Mouse (Mus musculus) adrenal gland, adult 8-10 months (tissue): ENCODE results near the gene Sod2. TPM values are rescaled to one million over a fixed set of nuclear protein-coding genes. Genes with fewer than 3 reads are reported as not detected.
"Not testable (repeated sequence)": the region's sequence is repeated elsewhere in the genome, so short reads cannot be mapped to it uniquely, and the experiment has no call there.

Source experiments
- DNase-seq: peaks from one replicate; pipeline ENCODE4 v3.0.0; 2022
- total RNA-seq, 4 experiments: library from RNA; stranded (reverse); gene quantifications; 2 replicates each; pipeline ENCODE4 v1.2.4; 2022

Gene Sod2
- total RNA-seq, 4 experiments from 2014 or later: 251 to 373 (median 320) TPM

DNA sequence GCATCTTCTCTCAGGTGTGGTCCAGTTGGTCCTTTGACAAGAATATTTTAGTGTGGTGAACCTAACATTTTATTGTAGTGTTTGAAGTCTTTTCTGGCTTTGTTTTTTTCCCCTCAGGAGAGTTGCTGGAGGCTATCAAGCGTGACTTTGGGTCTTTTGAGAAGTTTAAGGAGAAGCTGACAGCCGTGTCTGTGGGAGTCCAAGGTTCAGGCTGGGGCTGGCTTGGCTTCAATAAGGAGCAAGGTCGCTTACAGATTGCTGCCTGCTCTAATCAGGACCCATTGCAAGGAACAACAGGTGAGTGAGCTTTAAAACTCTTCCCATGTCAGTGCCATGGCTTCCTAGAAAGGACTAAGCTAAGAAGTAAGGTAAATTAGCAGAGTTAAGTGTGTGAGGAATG, 6.7 kb downstream of the Sod2 start:
- DNase-seq: no peak

DNA sequence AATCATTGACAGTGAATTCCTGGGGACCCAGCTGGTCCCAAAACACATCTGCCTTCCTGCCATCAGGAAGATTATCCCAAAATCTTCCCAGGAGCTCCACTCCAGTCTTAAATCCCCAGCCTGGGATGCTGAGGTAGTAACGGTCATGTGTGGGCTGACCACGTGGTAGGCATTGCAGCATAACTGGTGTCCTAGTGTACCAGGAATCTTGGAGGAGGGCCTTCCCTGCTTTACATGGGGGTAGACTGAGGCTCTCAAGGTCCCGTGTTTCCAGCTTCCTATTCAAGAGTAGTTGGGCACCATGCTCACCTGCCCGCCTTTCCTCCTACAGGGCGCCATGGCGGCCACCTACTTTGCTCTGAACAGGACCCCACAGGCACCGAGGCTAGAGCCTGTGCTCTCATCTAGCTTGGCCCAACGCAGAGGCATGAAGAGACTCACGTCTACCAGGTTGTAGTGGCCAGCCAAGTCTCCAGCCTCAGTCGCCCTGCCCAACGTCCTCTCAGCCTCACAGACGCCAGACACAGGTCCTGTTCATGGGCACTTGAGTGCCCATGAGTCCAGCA, 30.1 kb downstream of the Sod2 start:
- DNase-seq: not testable (repeated sequence)

- peak; percentile 23 for DNase-seq
Measured at GRCm38 (mm10) chr17:13043846-13044673, 37.4 kb downstream of the Sod2 start.

GRCm38 (mm10) chr17:13052124-13052813, 45.6 kb downstream of the Sod2 start, which contains the start of gene Gpr31b:
TSS of gene Gpr31b (minus strand) at chr17:13052296.
- not testable (repeated sequence) for DNase-seq

GRCm38 (mm10) chr17:13060804-13061203, 54.2 kb downstream of the Sod2 start, which contains the start of gene Tcp10b:
TSS of gene Tcp10b (plus strand) at chr17:13061104.
- not testable (repeated sequence) for DNase-seq

GRCm38 (mm10) chr17:13062882-13063281, 56.2 kb downstream of the Sod2 start:
- not testable (repeated sequence) for DNase-seq

- not testable (repeated sequence) for DNase-seq
Measured at GRCm38 (mm10) chr17:13067864-13068385, 61.3 kb downstream of the Sod2 start.

DNA sequence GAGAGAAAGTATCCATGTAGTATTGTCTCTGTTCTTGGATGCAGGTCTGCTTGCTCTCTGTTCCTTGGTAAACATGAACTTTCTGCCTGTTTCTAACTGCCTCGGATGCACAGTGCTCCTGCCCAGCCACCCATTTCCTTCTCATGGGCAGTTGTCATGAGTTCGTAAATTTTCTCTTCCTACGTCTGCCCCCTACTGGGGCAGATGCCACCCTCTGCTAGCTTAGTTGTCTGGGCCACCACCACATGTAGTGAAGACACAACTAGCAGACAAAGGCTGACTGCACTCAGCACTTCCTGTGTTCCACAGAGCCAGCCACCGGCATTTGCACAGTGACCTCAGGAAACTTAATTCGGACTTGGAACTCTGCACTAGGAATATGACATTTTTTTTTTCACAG, 62.6 kb downstream of the Sod2 start:
- DNase-seq: not testable (repeated sequence)

Other genes starting within 250 kb of the Sod2 start
- 10 to 100 TPM; 75.7 to 93.3 (median 83.9) TPM for gene Igf2r, start 237.2 kb upstream of the Sod2 start, total RNA-seq
- under 1 TPM in 1 of 4 experiments, not detected in 3; 0.24 TPM for gene Mas1, start 138.7 kb upstream of the Sod2 start, total RNA-seq
- gene Mrgprh, start 130.8 kb upstream of the Sod2 start, total RNA-seq: under 1 TPM in 1 of 4 experiments, not detected in 3; 0.13 TPM
- gene Pnldc1, start 96.6 kb upstream of the Sod2 start, total RNA-seq: 1 to 10 TPM; 3.0 to 4.1 (median 3.5) TPM
- 100 to 1,000 TPM; 172 to 223 (median 192) TPM for gene Tcp1, start 91.1 kb upstream of the Sod2 start, total RNA-seq
- 10 to 100 TPM; 58.6 to 69.0 (median 62.7) TPM for gene Mrpl18, start 90.5 kb upstream of the Sod2 start, total RNA-seq
- 1 to 10 TPM in 3 of 4 experiments, under 1 TPM in 1; 0.99 to 2.2 (median 1.4) TPM for gene Acat3, start 66.2 kb upstream of the Sod2 start, total RNA-seq
- 10 to 100 TPM; 70.0 to 86.0 (median 80.9) TPM for gene Acat2, start 46.1 kb upstream of the Sod2 start, total RNA-seq
- gene Wtap, start 12.7 kb upstream of the Sod2 start, total RNA-seq: 10 to 100 TPM; 56.8 to 69.3 (median 63.1) TPM
- gene Gpr31b, start 45.5 kb downstream of the Sod2 start, total RNA-seq: under 1 TPM in 3 of 4 experiments, not detected in 1; 0.51 to 0.92 (median 0.63) TPM
- 1 to 10 TPM in 2 of 4 experiments, under 1 TPM in 2; 0.61 to 2.7 (median 1.1) TPM for gene Tcp10b, start 54.3 kb downstream of the Sod2 start, total RNA-seq
- gene Unc93a, start 125.0 kb downstream of the Sod2 start, total RNA-seq: under 1 TPM in 3 of 4 experiments, not detected in 1; 0.27 to 0.49 (median 0.44) TPM
- not detected for gene Smok2a, start 214.3 kb downstream of the Sod2 start, total RNA-seq
- gene Smok2b, start 223.4 kb downstream of the Sod2 start, total RNA-seq: not detected